Mouse (Mus musculus): ENCODE data around the gene Akr1a1.
"Not testable (repeated sequence)": the region's sequence is repeated elsewhere in the genome, so short reads cannot be mapped to it uniquely, and the experiment has no call there.

Akr1a1 gene

DNA sequence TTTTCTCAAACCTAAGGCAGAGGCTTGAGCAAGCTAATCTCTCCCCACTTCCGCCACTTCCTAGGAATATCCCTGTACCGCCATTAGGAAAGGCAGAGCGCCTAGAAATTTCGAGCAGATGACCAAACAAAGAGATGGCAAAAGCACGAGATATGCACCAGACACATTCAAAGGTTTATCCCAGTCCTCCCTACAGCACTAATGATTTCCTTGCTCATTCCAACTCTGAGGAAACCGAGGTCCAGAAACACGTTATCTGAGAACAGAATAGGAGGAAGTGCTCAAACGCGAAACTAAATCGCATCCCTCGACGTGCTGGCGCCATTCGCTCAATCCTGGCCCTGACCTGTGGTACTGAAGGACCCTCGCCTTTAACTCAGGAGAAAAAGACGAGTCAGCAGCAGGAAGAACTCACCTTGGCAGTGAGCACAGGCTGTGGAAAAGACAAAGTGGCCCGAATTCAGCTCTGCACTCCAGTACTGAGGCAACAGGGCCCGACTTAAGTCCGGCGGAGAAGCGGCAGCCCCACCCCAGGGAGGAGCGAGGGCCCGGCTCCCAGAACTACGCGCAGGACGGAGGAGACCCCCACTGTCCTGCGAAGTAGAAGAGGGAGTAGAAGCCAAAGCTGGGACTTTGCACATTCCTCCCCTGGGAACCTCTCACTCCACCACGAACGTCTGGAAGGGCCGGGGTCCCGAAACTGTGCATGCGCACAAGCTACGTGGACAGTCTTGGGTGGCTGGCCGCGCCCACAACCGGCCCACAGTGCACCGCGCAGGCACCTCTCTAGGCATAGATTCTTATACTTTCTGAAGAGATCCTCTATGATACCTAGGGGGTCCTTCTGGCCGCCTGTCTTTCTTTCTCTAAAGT, at the start of gene Akr1a1:
TSS of gene Akr1a1 (minus strand) at position 757 of the 873 bp plus-strand sequence.
- in situ Hi-C loops (cut with MboI, MseI): loop anchor here in 1 of 2 experiments (5.0 kb wide), 1 partner anchor 36 kb away; the partner anchor contains the start of gene Prdx1

DNA sequence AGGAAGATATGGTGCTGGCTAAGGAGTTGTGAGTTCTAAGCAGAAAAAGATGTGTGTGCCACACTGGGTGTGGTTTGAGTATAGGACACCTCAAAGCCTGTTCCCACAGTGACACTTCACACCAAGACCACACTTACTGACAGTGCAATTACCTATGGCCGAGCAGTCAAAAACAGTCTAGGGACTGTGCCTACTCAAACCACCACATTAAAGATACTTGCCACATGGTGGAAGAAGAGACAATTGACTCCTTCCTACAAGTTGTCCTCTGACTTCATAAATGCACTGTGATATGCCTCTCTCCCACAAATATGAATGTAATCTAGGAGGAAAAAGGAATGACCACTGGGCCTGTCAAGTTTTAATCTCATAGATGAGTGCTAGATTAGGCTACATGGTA, 49.5 kb upstream of the Akr1a1 start:
- in situ Hi-C loops (cut with MboI, MseI): no loop called here

DNA sequence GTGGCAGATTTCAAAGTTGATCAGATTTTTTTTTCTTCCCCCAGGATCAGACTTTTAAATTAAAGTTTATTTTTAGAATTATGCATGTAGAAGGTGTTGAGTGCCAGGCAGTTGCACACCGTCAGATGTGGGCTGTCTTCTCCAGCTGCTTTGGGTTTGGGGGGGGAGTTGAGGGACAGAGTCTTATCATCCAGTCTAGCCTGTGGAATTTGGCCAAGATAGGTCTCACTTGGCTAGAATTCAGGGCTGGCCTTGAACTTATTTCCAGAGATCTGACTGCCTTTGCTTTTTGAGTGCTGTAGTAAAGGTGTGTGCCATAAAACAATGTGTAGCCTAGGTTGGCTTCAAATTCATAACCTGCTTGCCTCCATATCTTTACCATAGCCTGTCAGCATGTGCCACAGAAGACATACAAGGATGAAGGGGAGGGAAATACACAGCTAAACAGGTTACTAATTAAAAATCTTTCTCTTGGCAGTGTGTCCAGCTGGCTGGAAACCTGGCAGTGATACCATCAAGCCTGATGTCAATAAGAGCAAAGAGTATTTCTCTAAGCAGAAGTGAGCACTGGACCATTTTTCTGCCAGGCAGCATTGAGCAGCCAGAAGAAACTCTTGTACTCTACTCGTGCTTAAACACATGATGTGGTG, 47.3 kb upstream of the Akr1a1 start:
- in situ Hi-C loops (cut with MboI, MseI): loop anchor here in 1 of 2 experiments (10.0 kb wide), 1 partner anchor 476 kb away; no protein-coding TSS in a partner anchor

DNA sequence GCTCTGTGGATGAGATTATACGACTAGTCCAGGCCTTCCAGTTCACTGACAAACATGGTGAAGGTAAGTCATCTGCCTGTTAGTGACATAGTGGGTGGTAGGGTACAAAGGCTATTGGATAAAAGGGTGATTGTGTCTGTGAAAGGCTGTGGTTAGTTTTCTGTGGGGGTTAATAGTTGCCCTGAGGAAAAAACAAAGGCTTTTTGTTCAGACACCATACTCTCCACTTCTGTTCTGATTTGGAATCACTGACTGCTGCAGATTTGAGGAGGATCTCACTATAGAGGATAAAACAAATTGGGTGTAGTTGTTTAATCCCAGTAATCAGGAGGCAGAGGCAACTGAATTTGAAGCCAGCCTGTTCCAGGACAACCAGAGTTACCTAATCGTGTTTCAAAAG, 42.3 kb upstream of the Akr1a1 start:
- in situ Hi-C loops (cut with MboI, MseI): loop anchor here in 1 of 2 experiments (10.0 kb wide), 1 partner anchor 481 kb away; no protein-coding TSS in a partner anchor

DNA sequence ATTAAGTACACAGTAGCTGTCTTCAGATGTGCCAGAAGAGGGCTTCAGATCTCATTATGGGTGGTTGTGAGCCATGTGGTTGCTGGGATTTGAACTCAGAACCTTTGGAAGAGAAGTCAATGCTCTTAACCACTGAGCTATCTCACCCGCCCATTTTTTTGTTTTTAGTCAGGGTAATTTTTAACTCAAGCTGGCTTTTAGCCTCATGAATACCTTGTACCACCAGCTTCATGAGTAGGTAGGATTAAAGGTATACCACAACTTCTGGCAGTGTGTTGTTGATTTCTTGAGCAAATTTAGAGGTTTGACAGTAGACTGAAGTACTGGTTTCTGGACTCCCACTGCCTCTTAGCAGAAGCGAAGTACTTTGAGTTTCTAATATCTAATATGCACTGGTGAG, 40.7 kb upstream of the Akr1a1 start:
- in situ Hi-C loops (cut with MboI, MseI): loop anchor here in 1 of 2 experiments (10.0 kb wide), 1 partner anchor 483 kb away; no protein-coding TSS in a partner anchor

DNA sequence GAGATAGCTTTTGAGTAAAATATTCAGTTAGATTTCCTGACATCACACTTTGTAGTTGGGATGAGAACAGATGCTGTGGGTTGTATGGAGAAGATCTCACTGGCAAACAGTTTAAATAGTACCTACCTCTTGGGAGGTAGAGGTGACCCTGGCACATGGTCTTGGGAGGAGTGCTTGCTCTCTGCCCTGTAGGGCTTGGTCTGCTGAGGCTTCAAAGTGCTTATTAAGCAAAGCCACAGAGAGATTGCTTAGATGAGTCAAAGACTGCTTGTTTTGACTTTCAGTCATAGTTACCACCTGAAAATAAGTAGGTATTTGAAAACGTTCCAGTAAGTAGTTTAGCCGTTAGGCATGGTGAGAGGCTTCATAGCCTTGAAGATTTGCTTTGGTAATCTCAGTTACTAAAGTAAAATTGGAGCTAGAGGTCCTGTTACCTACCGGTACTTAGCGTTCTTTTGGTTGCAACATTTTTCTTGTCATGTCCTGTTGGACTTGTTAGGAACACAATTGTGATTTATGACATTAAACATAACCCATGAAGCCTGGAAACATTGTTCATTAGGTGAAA, 37.9 kb upstream of the Akr1a1 start:
- in situ Hi-C loops (cut with MboI, MseI): loop anchor here in 1 of 2 experiments (5.0 kb wide), 1 partner anchor 37 kb away; the partner anchor contains the start of gene Akr1a1

DNA sequence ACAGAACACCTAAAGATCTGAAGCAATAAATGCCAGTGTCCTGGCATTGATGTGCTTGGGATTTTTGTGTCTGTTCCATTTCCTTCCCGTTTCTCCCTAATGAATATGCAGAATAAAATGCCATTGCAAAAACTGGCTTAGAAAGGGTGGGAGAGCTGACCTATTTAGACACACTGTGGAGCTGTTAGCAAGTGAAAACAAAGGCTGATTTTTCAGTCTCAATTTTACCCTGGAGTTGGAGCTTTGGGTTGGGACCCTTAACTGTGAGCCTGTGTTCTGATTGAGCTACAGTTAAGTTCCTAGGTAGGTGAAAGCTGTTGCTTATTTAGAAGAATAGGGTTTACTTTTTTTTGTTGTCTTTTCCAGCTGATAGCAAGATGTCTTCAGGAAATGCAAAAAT, 35.6 kb upstream of the Akr1a1 start:
- in situ Hi-C loops (cut with MboI, MseI): loop anchor here in 1 of 2 experiments (5.0 kb wide), 1 partner anchor 35 kb away; the partner anchor contains the start of gene Akr1a1

DNA sequence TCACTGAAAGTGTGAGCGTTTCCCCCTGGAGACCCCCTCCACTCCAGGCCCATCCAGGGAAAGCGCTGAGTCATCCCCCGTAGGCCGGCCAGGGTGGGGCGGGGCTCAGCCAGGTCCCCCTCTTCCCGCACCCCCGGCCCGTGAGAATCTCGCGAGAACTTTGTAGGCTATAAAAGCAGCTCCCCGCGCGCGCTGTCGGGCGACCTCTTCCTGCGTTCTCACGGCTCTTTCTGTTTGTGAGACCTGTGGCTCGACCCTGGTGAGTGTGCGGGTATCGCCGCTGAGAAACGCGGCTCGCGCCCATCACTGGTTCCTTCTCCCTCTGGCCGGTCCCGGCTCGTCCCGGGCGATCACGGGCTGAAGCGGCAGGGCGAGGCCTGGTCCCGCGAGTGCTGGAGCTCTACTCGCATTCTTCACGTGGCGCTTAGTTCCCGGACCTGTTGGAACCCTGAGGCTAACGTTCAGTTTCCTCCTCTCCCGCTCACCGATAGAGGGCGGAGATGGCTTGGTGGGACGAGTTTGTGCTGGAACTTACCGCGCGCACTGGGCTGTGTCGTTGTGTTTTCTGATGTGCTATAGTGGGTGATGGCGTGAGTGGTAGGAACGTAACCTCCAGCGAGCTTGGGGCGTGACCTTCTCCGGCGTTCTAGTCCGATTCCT, 34.1 kb upstream of the Akr1a1 start, which contains the start of gene Prdx1:
TSS of gene Prdx1 (plus strand) at position 143 of the 660 bp plus-strand sequence.
- in situ Hi-C loops (cut with MboI, MseI): loop anchor here in 1 of 2 experiments (5.0 kb wide), 1 partner anchor 33 kb away; the partner anchor contains the start of gene Akr1a1

DNA sequence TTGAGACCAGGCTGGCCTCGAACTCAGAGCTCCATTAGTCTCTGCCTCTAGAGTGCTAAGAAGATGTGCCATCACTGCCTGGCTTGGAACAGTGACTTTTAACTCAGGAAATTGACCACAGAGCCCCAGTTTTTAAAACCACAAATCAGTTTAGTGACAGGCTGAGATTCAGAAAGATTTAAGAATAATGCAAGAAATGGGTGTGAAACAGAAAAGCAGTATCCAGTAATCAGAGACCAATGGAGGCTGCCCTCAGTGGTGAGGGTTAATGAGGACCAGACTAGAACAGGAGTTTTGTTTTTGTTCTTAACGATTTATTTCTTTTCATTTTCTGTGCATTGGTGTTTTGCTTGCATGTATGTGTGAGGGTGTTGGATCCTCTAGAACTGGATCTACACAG, 33.2 kb upstream of the Akr1a1 start:
- in situ Hi-C loops (cut with MboI, MseI): loop anchor here in 1 of 2 experiments (5.0 kb wide), 1 partner anchor 32 kb away; the partner anchor contains the start of gene Akr1a1

DNA sequence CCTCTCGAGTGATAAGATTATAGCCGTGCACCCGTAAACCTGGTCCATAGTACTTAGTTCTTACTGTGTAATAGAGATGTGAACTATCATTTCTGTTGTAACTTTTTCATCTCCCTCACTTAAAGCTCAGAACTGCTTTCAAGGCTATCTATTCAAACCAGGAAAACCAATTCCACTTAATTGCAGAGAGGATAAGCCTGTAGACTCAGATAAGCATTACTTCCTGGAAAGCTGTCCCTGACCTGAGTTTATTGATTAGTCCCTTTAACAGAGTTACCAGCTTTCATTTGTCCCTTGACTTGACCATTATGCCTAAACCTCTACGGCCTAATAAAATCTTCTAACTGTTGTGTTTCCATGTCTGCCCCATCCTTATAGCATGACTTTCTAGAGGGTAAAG, 32.5 kb upstream of the Akr1a1 start:
- in situ Hi-C loops (cut with MboI, MseI): no loop called here

DNA sequence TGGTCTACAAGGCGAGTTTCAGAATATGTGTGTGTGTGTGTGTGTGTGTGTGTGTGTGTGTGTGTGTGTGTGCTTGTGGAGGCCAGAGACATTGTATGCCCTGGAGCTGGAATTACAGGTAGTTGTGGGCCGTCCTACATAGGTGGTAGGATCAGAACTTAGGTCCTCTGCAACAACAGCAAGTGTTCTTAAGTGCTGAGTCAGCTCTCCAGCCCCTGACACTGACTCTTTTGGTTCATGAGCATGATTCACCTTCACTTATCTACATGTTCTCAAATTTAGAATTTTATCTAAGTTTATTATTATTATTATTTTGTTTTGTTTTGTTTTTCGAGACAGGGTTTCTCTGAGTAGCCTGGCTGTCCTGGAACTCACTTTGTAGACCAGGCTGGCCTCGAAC, 29.0 kb upstream of the Akr1a1 start:
- in situ Hi-C loops (cut with MboI, MseI): not testable (repeated sequence)

DNA sequence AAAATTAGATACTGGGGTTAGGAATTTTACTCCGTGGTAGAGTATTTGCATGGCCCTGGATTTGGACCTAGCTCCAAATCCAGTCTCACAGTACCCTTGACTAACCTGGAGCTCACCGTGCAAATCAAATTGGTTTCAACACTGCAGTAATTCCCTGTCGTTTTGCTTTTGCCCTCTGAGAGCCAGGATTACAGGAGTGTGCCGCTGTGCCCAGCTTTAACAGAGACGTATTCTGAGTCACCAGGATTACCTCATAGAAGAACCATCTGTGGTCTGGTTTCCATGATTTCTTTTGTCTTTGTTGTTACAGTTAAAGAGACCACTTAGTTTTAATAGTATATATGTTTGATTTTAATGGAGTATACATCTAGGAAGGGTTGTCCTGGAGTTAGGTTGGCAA, 27.7 kb upstream of the Akr1a1 start:
- in situ Hi-C loops (cut with MboI, MseI): no loop called here

DNA sequence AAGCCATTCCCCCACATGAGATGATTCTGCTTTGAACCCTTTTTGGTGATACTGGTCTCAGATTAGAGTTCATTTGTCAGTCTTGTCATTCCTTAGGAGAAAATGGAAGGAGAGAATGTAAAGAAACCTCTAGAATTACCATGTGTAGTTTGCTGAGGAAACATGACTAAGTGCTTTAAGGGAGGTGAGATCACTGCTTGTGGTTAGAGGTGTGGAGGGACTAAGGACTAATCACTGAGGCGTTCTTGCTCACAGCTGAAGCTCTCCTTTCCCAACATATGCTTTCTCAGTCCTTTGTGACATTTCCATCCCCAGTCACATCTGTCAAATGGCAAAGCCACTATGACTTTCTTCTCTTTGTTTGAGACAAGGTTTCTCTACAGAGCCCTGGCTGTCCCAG, 26.3 kb upstream of the Akr1a1 start:
- in situ Hi-C loops (cut with MboI, MseI): no loop called here

DNA sequence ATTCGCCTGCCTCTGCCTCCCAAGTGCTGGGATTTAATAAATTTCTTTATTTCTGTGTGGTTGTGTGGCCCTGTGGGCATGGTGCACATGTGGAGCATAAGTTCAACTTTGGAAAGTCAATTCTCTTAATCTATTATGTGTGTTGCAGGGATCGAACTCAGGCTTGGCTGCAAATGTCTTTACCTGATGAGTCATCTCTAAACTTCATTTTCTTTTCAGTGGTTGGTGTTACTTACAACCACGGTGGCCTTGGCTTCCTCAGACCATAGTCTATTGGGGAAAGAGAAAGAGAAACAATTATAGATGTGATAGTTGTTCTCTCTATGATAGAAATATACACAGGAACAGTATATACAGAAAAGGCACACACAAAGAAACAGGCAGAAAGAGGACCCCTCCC, 24.5 kb upstream of the Akr1a1 start:
- in situ Hi-C loops (cut with MboI, MseI): no loop called here

DNA sequence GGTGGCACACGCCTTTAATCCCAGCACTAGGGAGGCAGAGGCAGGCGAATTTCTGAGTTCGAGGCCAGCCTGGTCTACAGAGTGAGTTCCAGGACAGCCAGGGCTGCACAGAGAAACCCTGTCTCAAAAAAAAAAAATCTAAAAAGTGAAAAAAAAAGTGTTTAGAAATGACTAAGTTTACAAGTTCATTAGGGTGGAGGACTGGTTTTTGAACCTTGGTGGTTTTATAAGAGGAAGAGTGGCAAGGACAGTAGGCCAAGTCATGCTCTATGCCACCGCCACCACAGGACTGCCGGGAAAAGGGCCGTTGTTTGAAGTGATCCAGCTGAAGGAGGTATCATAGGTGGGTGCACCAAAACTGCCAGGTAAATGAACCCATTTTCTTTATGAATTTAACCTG, 23.3 kb upstream of the Akr1a1 start:
- in situ Hi-C loops (cut with MboI, MseI): not testable (repeated sequence)

DNA sequence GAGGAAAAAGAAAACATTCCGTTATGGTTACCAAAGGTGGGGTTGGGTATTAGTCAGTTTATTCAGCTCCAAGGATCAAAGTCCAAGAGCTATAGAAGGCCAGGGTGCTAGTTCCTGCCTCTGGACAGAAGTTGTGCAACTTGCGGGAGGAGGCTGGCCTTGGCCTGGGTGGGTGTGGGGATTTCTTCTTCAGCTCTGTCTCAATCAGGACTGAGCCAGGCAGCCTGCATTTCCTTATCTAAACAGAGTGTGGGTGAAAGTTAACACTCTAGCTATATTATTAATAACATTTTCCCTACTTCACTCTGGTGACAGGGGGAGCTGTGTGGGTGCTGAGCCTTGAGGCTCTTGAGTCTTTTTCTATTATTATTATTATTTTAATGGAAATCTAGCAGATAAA, 21.3 kb upstream of the Akr1a1 start:
- in situ Hi-C loops (cut with MboI, MseI): no loop called here

DNA sequence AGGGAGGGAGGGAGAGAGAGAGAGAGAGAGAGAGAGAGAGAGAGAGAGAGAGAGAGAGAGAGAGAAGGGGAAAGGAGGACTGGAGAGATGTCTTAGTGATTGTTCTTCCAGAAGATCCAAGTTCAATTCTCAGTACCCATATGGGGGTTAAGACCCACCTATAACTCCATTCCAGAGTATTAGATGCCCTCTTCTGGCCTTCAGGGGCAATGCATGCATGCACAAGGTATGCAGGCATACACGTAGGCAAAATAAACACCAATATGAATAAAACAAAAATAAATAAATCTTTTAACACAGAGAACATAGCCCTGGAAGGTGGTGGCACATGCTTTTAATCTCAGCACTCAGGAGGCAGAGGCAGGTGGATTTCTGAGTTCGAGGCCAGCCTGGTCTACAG, 17.8 kb upstream of the Akr1a1 start:
- in situ Hi-C loops (cut with MboI, MseI): no loop called here

DNA sequence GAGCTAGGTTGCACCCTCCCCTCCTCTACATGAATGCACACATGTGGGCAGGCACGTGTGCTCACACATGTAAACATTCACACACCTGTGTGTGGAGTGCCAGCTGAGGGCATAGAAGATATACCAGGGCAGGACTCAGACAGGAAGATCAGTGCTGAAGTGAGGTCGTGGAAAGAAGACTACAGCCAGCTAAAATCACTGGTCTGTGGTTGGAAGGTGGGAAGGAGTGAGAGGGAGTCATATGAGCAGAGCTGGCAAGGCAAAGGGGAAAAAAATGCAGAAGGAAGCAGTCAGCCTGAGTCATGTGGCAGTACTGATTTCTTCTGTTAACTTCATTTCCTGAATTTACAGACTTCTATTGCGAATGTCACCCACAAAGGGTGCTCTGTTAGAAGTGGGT, 16.7 kb upstream of the Akr1a1 start:
- in situ Hi-C loops (cut with MboI, MseI): no loop called here

DNA sequence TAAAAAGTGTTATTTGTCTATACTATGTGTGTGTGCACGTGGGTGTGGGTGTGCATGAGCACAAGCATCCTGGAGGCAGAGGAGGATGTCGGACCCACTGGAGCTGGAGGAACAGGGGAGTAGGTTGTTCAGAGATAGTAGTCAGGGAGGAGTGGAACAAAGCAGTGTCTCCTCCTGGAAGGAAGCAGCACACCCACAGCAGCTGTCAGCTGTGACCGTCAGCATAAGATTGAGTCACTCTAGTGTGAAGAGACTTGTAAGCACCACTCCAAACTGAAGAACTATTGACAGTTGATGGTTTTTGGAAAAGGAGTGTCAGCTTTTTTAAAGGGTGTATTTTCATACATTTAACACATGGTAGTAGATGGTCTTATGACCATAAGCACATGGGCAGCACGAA, 15.1 kb upstream of the Akr1a1 start:
- in situ Hi-C loops (cut with MboI, MseI): no loop called here

DNA sequence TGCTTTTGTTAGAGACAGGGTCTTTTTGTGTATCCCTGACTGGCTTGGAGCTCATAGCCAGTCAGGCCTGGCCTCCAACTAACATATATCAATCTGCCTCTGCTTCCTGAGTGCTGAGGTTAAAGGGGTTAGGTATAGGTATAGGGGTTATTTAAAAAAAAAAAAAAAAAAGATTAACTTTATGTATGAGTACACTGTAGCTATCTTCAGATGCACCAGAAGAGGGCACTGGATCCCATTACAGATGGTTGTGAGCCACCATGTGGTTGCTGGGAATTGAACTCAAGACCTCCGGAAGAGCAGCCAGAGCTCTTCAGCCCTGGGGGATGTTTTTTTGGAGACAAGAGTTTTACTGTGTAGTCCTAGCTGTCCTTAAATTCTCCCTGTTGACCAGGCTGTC, 10.5 kb upstream of the Akr1a1 start:
- in situ Hi-C loops (cut with MboI, MseI): no loop called here

DNA sequence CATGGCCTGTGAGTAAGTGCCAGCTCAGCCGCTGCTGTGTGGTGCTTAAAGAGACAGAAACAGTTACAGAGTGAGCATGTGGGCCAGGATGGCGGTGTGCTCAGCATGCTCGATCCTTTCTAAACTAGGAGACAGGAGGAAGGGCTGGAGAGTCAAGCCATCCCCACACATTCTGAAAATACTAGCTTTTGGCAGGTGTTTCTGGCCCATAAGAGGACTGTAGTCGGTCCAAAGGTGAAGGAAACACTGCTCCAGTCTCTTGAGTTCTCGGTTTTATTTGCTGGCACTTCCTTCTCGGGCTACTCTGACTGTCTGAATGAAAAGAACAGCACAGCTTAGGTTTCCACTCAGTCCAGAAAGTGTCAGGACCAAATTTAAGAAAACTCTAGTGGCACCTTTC, 9.3 kb upstream of the Akr1a1 start:
- in situ Hi-C loops (cut with MboI, MseI): no loop called here
